Mouse (Mus musculus): ENCODE measurements around the gene Wfdc6a. TPM values are rescaled to one million over a fixed set of nuclear protein-coding genes. Genes with fewer than 3 reads are reported as not detected.

Gene Wfdc6a
- total and polyA plus RNA-seq, 2 experiments from 2014 or later, result not detected

GRCm38 (mm10) chr2:164567460-164567859 lies 17.8 kb downstream of the Wfdc6a start:
- TF ChIP-seq CTCF (IDR thresholded peaks at IDR 0.05), result no peak
- Histone ChIP-seq H3K4me2 (ENCODE audit: low read depth, low read length, poor library complexity, severe bottlenecking) (no peak overlapping the region), H3K9me3 (ENCODE audit: low read length) (no peaks in the 10 kb centered on the region), H3K36me3 (ENCODE audit: insufficient read depth, low read length) (no peaks in the 10 kb centered on the region), H3K27ac (ENCODE audit: low read depth, low read length) (no peak overlapping the region), H3K27me3 (ENCODE audit: insufficient read depth, low read length) (peaks cover 7% of the 10 kb centered on the region; the same call in 1 of the 2 replicates), H3K4me3 (ENCODE audit: low read depth, low read length) (no peak overlapping the region), H3K9ac (replicated peaks; ENCODE audit: low read length, poor library complexity, severe bottlenecking) (no peak overlapping the region), H3K4me1 (ENCODE audit: insufficient read depth, low read length) (no peaks in the 10 kb centered on the region)
- DNase-seq (ENCODE audit: low spot score), result no peak
- 94% methylated on average over 5 of the region's 5 CpGs for WGBS
- no peak for ATAC-seq (ENCODE audit: low FRiP score)

GRCm38 (mm10) chr2:164566997-164567396 lies 18.2 kb downstream of the Wfdc6a start:
- ATAC-seq (ENCODE audit: low FRiP score), result no peak
- no peaks in the 10 kb centered on the region for H3K36me3 ChIP-seq (ENCODE audit: insufficient read depth, low read length)
- peak; percentile 30 for TF ChIP-seq CTCF (IDR thresholded peaks at IDR 0.05)
- no peaks in the 10 kb centered on the region for H3K4me1 ChIP-seq (ENCODE audit: insufficient read depth, low read length)
- no peaks in the 10 kb centered on the region for H3K9me3 ChIP-seq (ENCODE audit: low read length)
- H3K27ac ChIP-seq (ENCODE audit: low read depth, low read length), result no peak overlapping the region
- H3K27me3 ChIP-seq (ENCODE audit: insufficient read depth, low read length), result peaks cover 7% of the 10 kb centered on the region; the same call in 1 of the 2 replicates
- no peak overlapping the region for H3K4me3 ChIP-seq (ENCODE audit: low read depth, low read length)
- DNase-seq (ENCODE audit: low spot score), result no peak
- WGBS, result 96% methylated on average over 2 of the region's 2 CpGs
- H3K9ac ChIP-seq (replicated peaks; ENCODE audit: low read length, poor library complexity, severe bottlenecking), result no peak overlapping the region
- no peak overlapping the region for H3K4me2 ChIP-seq (ENCODE audit: low read depth, low read length, poor library complexity, severe bottlenecking)

GRCm38 (mm10) chr2:164564346-164564745 lies 20.9 kb downstream of the Wfdc6a start:
- 71% methylated on average over 5 of the region's 5 CpGs for WGBS
- H3K27me3 ChIP-seq (ENCODE audit: insufficient read depth, low read length), result peaks cover 7% of the 10 kb centered on the region; the same call in 1 of the 2 replicates
- no peak overlapping the region for H3K27ac ChIP-seq (ENCODE audit: low read depth, low read length)
- H3K4me3 ChIP-seq (ENCODE audit: low read depth, low read length), result no peak overlapping the region
- no peaks in the 10 kb centered on the region for H3K4me1 ChIP-seq (ENCODE audit: insufficient read depth, low read length)
- no peak for TF ChIP-seq CTCF (IDR thresholded peaks at IDR 0.05)
- no peaks in the 10 kb centered on the region for H3K36me3 ChIP-seq (ENCODE audit: insufficient read depth, low read length)
- ATAC-seq (ENCODE audit: low FRiP score) (no peak), DNase-seq (ENCODE audit: low spot score) (peak; percentile 17)
- H3K4me2 ChIP-seq (ENCODE audit: low read depth, low read length, poor library complexity, severe bottlenecking), result no peak overlapping the region
- no peaks in the 10 kb centered on the region for H3K9me3 ChIP-seq (ENCODE audit: low read length)
- H3K9ac ChIP-seq (replicated peaks; ENCODE audit: low read length, poor library complexity, severe bottlenecking), result no peak overlapping the region

GRCm38 (mm10) chr2:164563339-164564038 lies 21.8 kb downstream of the Wfdc6a start:
- TF ChIP-seq CTCF (IDR thresholded peaks at IDR 0.05), result peak; percentile 87
- DNase-seq (ENCODE audit: low spot score) (peak; percentile 77), ATAC-seq (ENCODE audit: low FRiP score) (peak; percentile 63; the same call in 1 of the 2 replicates)
- Histone ChIP-seq H3K4me3 (ENCODE audit: low read depth, low read length) (peak overlapping the region; percentile 32), H3K4me2 (ENCODE audit: low read depth, low read length, poor library complexity, severe bottlenecking) (peak overlapping the region; percentile 65), H3K27me3 (ENCODE audit: insufficient read depth, low read length) (peaks cover 7% of the 10 kb centered on the region; the same call in 1 of the 2 replicates), H3K4me1 (ENCODE audit: insufficient read depth, low read length) (no peaks in the 10 kb centered on the region), H3K36me3 (ENCODE audit: insufficient read depth, low read length) (no peaks in the 10 kb centered on the region), H3K9me3 (ENCODE audit: low read length) (no peaks in the 10 kb centered on the region), H3K9ac (replicated peaks; ENCODE audit: low read length, poor library complexity, severe bottlenecking) (peak overlapping the region; percentile 53), H3K27ac (ENCODE audit: low read depth, low read length) (no peak overlapping the region)
- 1% methylated on average over 32 of the region's 32 CpGs for whole genome bisulfite sequencing

- Histone ChIP-seq H3K4me1 (ENCODE audit: insufficient read depth, low read length) (no peaks in the 10 kb centered on the region), H3K9me3 (ENCODE audit: low read length) (no peaks in the 10 kb centered on the region), H3K27ac (ENCODE audit: low read depth, low read length) (no peak within 1 kb of the TSS), H3K9ac (replicated peaks; ENCODE audit: low read length, poor library complexity, severe bottlenecking) (peak within 1 kb of the TSS; percentile 53; the same call in 1 of the 2 replicates), H3K27me3 (ENCODE audit: insufficient read depth, low read length) (peaks cover 7% of the 10 kb centered on the region; the same call in 1 of the 2 replicates), H3K4me3 (ENCODE audit: low read depth, low read length) (peak within 1 kb of the TSS; percentile 32), H3K36me3 (ENCODE audit: insufficient read depth, low read length) (no peaks in the 10 kb centered on the region), H3K4me2 (ENCODE audit: low read depth, low read length, poor library complexity, severe bottlenecking) (peak within 1 kb of the TSS; percentile 65)
- no peak for DNase-seq (ENCODE audit: low spot score)
- 7% methylated on average over 24 of the region's 24 CpGs for WGBS
- ATAC-seq (ENCODE audit: low FRiP score), result no peak
- no peak for TF ChIP-seq CTCF (IDR thresholded peaks at IDR 0.05)
Observed at GRCm38 (mm10) chr2:164562391-164563188, 22.7 kb downstream of the Wfdc6a start, which contains the start of gene Wfdc2. Gene Wfdc2 (plus strand): TSS chr2:164562413.

Measured in midbrain, postnatal 0 days (tissue).